25 mouse cellular contexts compared by ENCODE assay signal in the genomic region with DNA sequence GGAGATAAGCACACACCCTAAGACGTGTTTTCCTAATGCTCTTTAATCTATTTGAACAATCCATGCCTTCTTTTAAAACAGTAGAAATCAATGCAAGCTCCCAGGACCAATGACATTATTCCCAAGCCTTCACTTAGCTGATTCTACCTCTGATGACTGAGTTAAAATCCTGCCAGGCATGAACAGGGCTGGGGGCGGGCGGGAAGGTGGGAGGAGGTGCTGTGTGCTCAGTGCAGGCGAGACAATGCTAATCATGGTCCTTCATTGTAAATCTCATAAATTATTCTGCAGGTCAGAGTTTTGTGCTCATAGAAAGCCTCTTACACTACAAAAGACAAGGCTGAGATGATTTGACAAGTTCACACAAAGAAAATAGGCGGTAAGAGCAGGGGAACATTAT. TPM values are rescaled to one million over a fixed set of nuclear protein-coding genes. Genes with fewer than 3 reads are reported as not detected.
"Had no signal": no experiment of that assay in that cellular context is flagged by ENCODE, and none has a peak within 500 bp of the region (broad histone marks: within the 10 kb centered on the region; RNA-seq: fewer than 3 reads in every experiment).

No protein-coding gene starts in this region.

- H3K4me1 ChIP-seq: limb, embryonic 12.5 days; limb, embryonic 15.5 days; neural tube, embryonic 12.5 days; neural tube, embryonic 15.5 days; stomach, embryonic 15.5 days had no signal

- H3K36me3 ChIP-seq: limb, embryonic 12.5 days; limb, embryonic 15.5 days; neural tube, embryonic 12.5 days; neural tube, embryonic 15.5 days; stomach, embryonic 15.5 days had no signal

- H3K4me2 ChIP-seq: limb, embryonic 12.5 days; limb, embryonic 15.5 days; liver, embryonic 11.5 days; lung, embryonic 14.5 days; neural tube, embryonic 12.5 days; neural tube, embryonic 15.5 days; stomach, embryonic 15.5 days had no signal

- H3K4me3 ChIP-seq: layer of hippocampus, adult 2 months; limb, embryonic 12.5 days; limb, embryonic 15.5 days; neural tube, embryonic 12.5 days; neural tube, embryonic 15.5 days; stomach, embryonic 15.5 days had no signal

- H3K9ac ChIP-seq: limb, embryonic 12.5 days; limb, embryonic 15.5 days; liver, embryonic 14.5 days; liver, postnatal 0 days; lung, embryonic 14.5 days; neural tube, embryonic 12.5 days; neural tube, embryonic 15.5 days; stomach, embryonic 15.5 days had no signal

- DNase-seq: kidney, adult 2 months; kidney, postnatal 25 days; layer of hippocampus, adult 9-11 months; left cerebral cortex, postnatal 4 days; liver, postnatal 0 days; lung, embryonic 14.5 days; retina, postnatal 1 day; right cerebral cortex, postnatal 25 days; spleen, adult 18-20 months; thymus, postnatal 25 days had no signal

- H3K27me3 ChIP-seq: limb, embryonic 12.5 days; limb, embryonic 15.5 days; neural tube, embryonic 12.5 days; neural tube, embryonic 15.5 days; stomach, embryonic 15.5 days had no signal

- H3K27ac ChIP-seq: kidney, postnatal 0 days; layer of hippocampus, adult 2 months; limb, embryonic 12.5 days; limb, embryonic 15.5 days; liver, embryonic 14.5 days; macrophage; neural tube, embryonic 12.5 days; neural tube, embryonic 15.5 days; stomach, embryonic 15.5 days had no signal

- H3K9me3 ChIP-seq: limb, embryonic 12.5 days; limb, embryonic 15.5 days; neural tube, embryonic 12.5 days; neural tube, embryonic 15.5 days; stomach, embryonic 15.5 days had no signal

- ATAC-seq: liver, postnatal 0 days; lung, postnatal 0 days had no signal

RNA-seq across cellular contexts. Expression of a gene that starts 56.0 kb away (rescaled TPM):
- total RNA-seq: megakaryocyte, adult 5-6 weeks had no signal
- polyA plus RNA-seq: kidney, adult 2 months; kidney, embryonic 14.5 days; kidney, postnatal 0 days; large intestine, adult 2 months; limb, embryonic 12.5 days; limb, embryonic 15.5 days; liver, embryonic 11.5 days; liver, embryonic 14.5 days; liver, postnatal 0 days; lung, embryonic 14.5 days; lung, postnatal 0 days; macrophage; stomach, embryonic 15.5 days; thymus, postnatal 0 days had no signal
